Mouse (Mus musculus) small intestine, adult 2 months (tissue): Measurements from ENCODE around the gene Arid3a. TPM values are rescaled to one million over a fixed set of nuclear protein-coding genes. Genes with fewer than 3 reads are reported as not detected.

Experiments used
- H3K27ac ChIP-seq: fragments of 200-500 bp; 2 replicates; pipeline ENCODE4 v1.5.1; 2012; ENCODE audit warnings: low read depth, low read length, control low read depth, inconsistent platforms; ENCODE audit not compliant: insufficient read depth
- H3K27me3 ChIP-seq: fragments of 200-500 bp; 2 replicates; pipeline ENCODE4 v1.6.1; 2012; ENCODE audit warnings: mild to moderate bottlenecking, moderate library complexity, low read length, inconsistent platforms; ENCODE audit not compliant: control insufficient read depth, insufficient read depth
- H3K36me3 ChIP-seq: fragments of 200-500 bp; 2 replicates; pipeline ENCODE4 v1.6.1; 2012; ENCODE audit warnings: mild to moderate bottlenecking, low read length, control low read depth, inconsistent platforms; ENCODE audit not compliant: control insufficient read depth, insufficient read depth
- H3K4me1 ChIP-seq: fragments of 200-500 bp; 2 replicates; pipeline ENCODE4 v1.6.1; 2012; ENCODE audit warnings: low read length, inconsistent platforms, mixed read lengths; ENCODE audit not compliant: control insufficient read depth, insufficient read depth, insufficient read length
- H3K4me3 ChIP-seq: fragments of 200-500 bp; 2 replicates; pipeline ENCODE4 v1.5.1; 2012; ENCODE audit warnings: low read depth, mild to moderate bottlenecking, control low read depth, inconsistent platforms, low read length, moderate library complexity
- CTCF ChIP-seq: fragments of 200-500 bp; IDR thresholded peaks from 2 replicates; pipeline ENCODE4 v1.5.1; 2012; ENCODE audit warnings: low read depth, mild to moderate bottlenecking, control low read depth, inconsistent platforms, low read length, moderate library complexity, mixed read lengths; ENCODE audit not compliant: insufficient replicate concordance, insufficient read length; ENCODE audit errors: extremely low read depth
- POLR2A ChIP-seq: fragments of 200-500 bp; IDR thresholded peaks from 2 replicates; pipeline ENCODE4 v1.6.1; 2012; ENCODE audit warnings: low read depth, mild to moderate bottlenecking, control low read depth, inconsistent platforms, low read length, moderate library complexity
- WGBS: fragments of 180-500 bp; shearing (Covaris S2); methylation state at CpG from one replicate; pipeline ENCODE4 v1.1.7; 2018; 5-methylcytosine and 5-hydroxymethylcytosine counted together
- polyA plus RNA-seq: library from polyadenylated mRNA; depleted of rRNA; stranded (reverse); fragments of >200 nt; gene quantifications from 2 replicates; pipeline ENCODE4 v1.2.3, GENCODE M21; 2012

Gene Arid3a
- polyA plus RNA-seq, 1 experiment: 23.9 TPM

GRCm38 (mm10) chr10:79929967-79930825 is 3.4 kb downstream of the Arid3a start:
- peaks cover 30% of the 10 kb centered on the region for H3K4me1 ChIP-seq
- WGBS: 77% methylated on average over 18 of the region's 18 CpGs
- no peak overlapping the region for H3K27ac ChIP-seq
- H3K27me3 ChIP-seq: peaks cover 6% of the 10 kb centered on the region
- TF ChIP-seq POLR2A (no peak), CTCF (no peak)
- 0 out of 2 replicates have a peak, but pooled peaks cover 2% of the 10 kb centered on the region for H3K36me3 ChIP-seq
- H3K4me3 ChIP-seq: no peak overlapping the region

- H3K27me3 ChIP-seq: peaks cover 6% of the 10 kb centered on the region
- H3K27ac ChIP-seq: no peak overlapping the region
- H3K4me1 ChIP-seq: peaks cover 31% of the 10 kb centered on the region
- 92% methylated on average over 16 of the region's 16 CpGs for WGBS
- H3K4me3 ChIP-seq: no peak overlapping the region
- 0 out of 2 replicates have a peak, but pooled peaks cover 2% of the 10 kb centered on the region for H3K36me3 ChIP-seq
- TF ChIP-seq POLR2A (no peak), CTCF (no peak)
Measured at GRCm38 (mm10) chr10:79930826-79931186, 4.0 kb downstream of the Arid3a start.

- no peak overlapping the region for H3K4me3 ChIP-seq
- peaks cover 6% of the 10 kb centered on the region for H3K27me3 ChIP-seq
- 87% methylated on average over 9 of the region's 9 CpGs for WGBS
- TF ChIP-seq POLR2A: no peak
- TF ChIP-seq CTCF: no peak
- no peak overlapping the region for H3K27ac ChIP-seq
- H3K4me1 ChIP-seq: peaks cover 33% of the 10 kb centered on the region
- 0 out of 2 replicates have a peak, but pooled peaks cover 2% of the 10 kb centered on the region for H3K36me3 ChIP-seq
Measured at GRCm38 (mm10) chr10:79931797-79932196, 5.0 kb downstream of the Arid3a start.

- 59% methylated on average over 8 of the region's 8 CpGs for WGBS
- Histone ChIP-seq H3K27me3 (peaks cover 6% of the 10 kb centered on the region), H3K36me3 (0 out of 2 replicates have a peak, but pooled peaks cover 2% of the 10 kb centered on the region), H3K27ac (0 out of 2 replicates have a peak overlapping the region, but pooled peaks have one; percentile 18), H3K4me3 (no peak overlapping the region), H3K4me1 (peaks cover 42% of the 10 kb centered on the region)
- TF ChIP-seq POLR2A (no peak), CTCF (no peak)
Measured at GRCm38 (mm10) chr10:79932736-79933135, 5.9 kb downstream of the Arid3a start.

GRCm38 (mm10) chr10:79933145-79933679 is 6.4 kb downstream of the Arid3a start:
- Histone ChIP-seq H3K27ac (no peak overlapping the region), H3K36me3 (0 out of 2 replicates have a peak, but pooled peaks cover 2% of the 10 kb centered on the region), H3K4me3 (no peak overlapping the region), H3K27me3 (peaks cover 1% of the 10 kb centered on the region; the same call in 1 of the 2 replicates), H3K4me1 (peaks cover 44% of the 10 kb centered on the region)
- 59% methylated on average over 9 of the region's 9 CpGs for WGBS
- TF ChIP-seq POLR2A (no peak), CTCF (no peak)

GRCm38 (mm10) chr10:79933861-79934260 is 7.0 kb downstream of the Arid3a start:
- Histone ChIP-seq H3K4me1 (peaks cover 44% of the 10 kb centered on the region), H3K36me3 (0 out of 2 replicates have a peak, but pooled peaks cover 2% of the 10 kb centered on the region), H3K27ac (no peak overlapping the region), H3K4me3 (no peak overlapping the region), H3K27me3 (no peaks in the 10 kb centered on the region; the same call in 1 of the 2 replicates)
- no peak for TF ChIP-seq POLR2A
- no peak for TF ChIP-seq CTCF
- 63% methylated on average over 6 of the region's 6 CpGs for WGBS

- 8% methylated on average over 13 of the region's 13 CpGs for WGBS
- Histone ChIP-seq H3K4me3 (no peak overlapping the region), H3K27ac (no peak overlapping the region), H3K27me3 (no peaks in the 10 kb centered on the region), H3K4me1 (peaks cover 44% of the 10 kb centered on the region), H3K36me3 (0 out of 2 replicates have a peak, but pooled peaks cover 2% of the 10 kb centered on the region)
- no peak for TF ChIP-seq POLR2A
- no peak for TF ChIP-seq CTCF
Measured at GRCm38 (mm10) chr10:79934272-79934721, 7.5 kb downstream of the Arid3a start.
